Mouse (Mus musculus) heart, adult 2 months (tissue): ENCODE measurements around the gene Myo10. TPM values are rescaled to one million over a fixed set of nuclear protein-coding genes. Genes with fewer than 3 reads are reported as not detected.

Experiments
- DNase-seq, 2 experiments: peaks; one replicate each; pipeline ENCODE4 v3.0.0; 2021
- H3K27ac ChIP-seq: fragments of 200-600 bp; 2 replicates; pipeline ENCODE4 v1.8.1; 2022
- H3K27me3 ChIP-seq: fragments of 200-500 bp; 2 replicates; pipeline ENCODE4 v1.6.1; 2012; ENCODE audit warnings: mild to moderate bottlenecking, low read length, inconsistent platforms, mixed read lengths; ENCODE audit not compliant: control insufficient read depth, insufficient read depth
- H3K36me3 ChIP-seq: fragments of 200-500 bp; 2 replicates; pipeline ENCODE4 v1.6.1; 2012; ENCODE audit warnings: low read length, inconsistent platforms; ENCODE audit not compliant: control insufficient read depth, insufficient read depth
- H3K4me1 ChIP-seq: fragments of 200-500 bp; 2 replicates; pipeline ENCODE4 v1.6.1; 2011; ENCODE audit warnings: low read length; ENCODE audit not compliant: control insufficient read depth, insufficient read depth
- H3K4me3 ChIP-seq: fragments of 200-600 bp; 2 replicates; pipeline ENCODE4 v1.8.1; 2022
- H3K79me2 ChIP-seq: fragments of 200-500 bp; replicated peaks from 2 replicates; pipeline ENCODE4 v1.6.1; 2012; ENCODE audit warnings: mild to moderate bottlenecking, inconsistent platforms, low read length, moderate library complexity, mixed read lengths; ENCODE audit not compliant: control insufficient read depth, insufficient read depth
- H3K9ac ChIP-seq: fragments of 200-500 bp; 2 replicates; pipeline ENCODE4 v1.6.1; 2012; ENCODE audit warnings: low read depth, mild to moderate bottlenecking, control low read depth, inconsistent platforms, low read length, mixed read lengths
- CTCF ChIP-seq: fragments of 200-600 bp; IDR thresholded peaks from 2 replicates; pipeline ENCODE4 v1.8.1; 2022; ENCODE audit warnings: antibody characterized with exemption, mild to moderate bottlenecking, moderate library complexity
- EP300 ChIP-seq: fragments of 200-500 bp; IDR thresholded peaks from 2 replicates; pipeline ENCODE4 v1.6.1; 2011; ENCODE audit warnings: low read depth, low read length, control low read depth; ENCODE audit not compliant: insufficient read depth
- POLR2A ChIP-seq: fragments of 200-500 bp; IDR thresholded peaks from 2 replicates; pipeline ENCODE4 v1.6.1; 2011; ENCODE audit warnings: mild to moderate bottlenecking, low read depth, low read length, control low read depth; ENCODE audit not compliant: insufficient read depth
- WGBS: fragments of 180-500 bp; shearing (Covaris S2); methylation state at CpG from one replicate; pipeline ENCODE4 v1.1.7; 2018; 5-methylcytosine and 5-hydroxymethylcytosine counted together
- intact Hi-C: fragments of 180-260 bp; cut with DNase I; formaldehyde crosslinking; loops from one replicate; pipeline ENCODE4 v1.15.1; 2025
- polyA plus RNA-seq: library from polyadenylated mRNA; depleted of rRNA; stranded (reverse); fragments of >200 nt; gene quantifications from 2 replicates; pipeline ENCODE4 v1.2.3, GENCODE M21; 2012
- total RNA-seq, 2 experiments: library from RNA; stranded (reverse); gene quantifications; 2 replicates each; pipeline ENCODE4 v1.2.3; 2021

Myo10 gene
- total and polyA plus RNA-seq, 3 experiments, result 26.6 to 67.9 (median 63.7) TPM

- H3K36me3 ChIP-seq, result no peaks in the 10 kb centered on the region
- 67% methylated on average over 13 of the region's 13 CpGs for WGBS
- TF ChIP-seq EP300 (no peak), CTCF (no peak), POLR2A (no peak)
- no peak overlapping the region for H3K27ac ChIP-seq
- H3K4me3 ChIP-seq, result no peak overlapping the region
- H3K27me3 ChIP-seq, result no peaks in the 10 kb centered on the region
- peaks cover 5% of the 10 kb centered on the region; the same call in 1 of the 2 replicates for H3K79me2 ChIP-seq
- intact Hi-C loops, result no loop called here
- DNase-seq, result peak; percentile 59 to 61
- peaks cover 25% of the 10 kb centered on the region for H3K4me1 ChIP-seq
- no peak overlapping the region for H3K9ac ChIP-seq
Measured at GRCm38 (mm10) chr15:25633674-25634340, 11.5 kb downstream of the Myo10 start.

- TF ChIP-seq EP300 (0 out of 2 replicates have a peak, but pooled peaks have one; percentile 21), CTCF (no peak)
- Histone ChIP-seq H3K9ac (peak overlapping the region; percentile 2; the same call in 1 of the 2 replicates), H3K27me3 (no peaks in the 10 kb centered on the region), H3K36me3 (peaks cover 3% of the 10 kb centered on the region; the same call in 1 of the 2 replicates), H3K4me1 (peaks cover 41% of the 10 kb centered on the region), H3K79me2 (peaks cover 2% of the 10 kb centered on the region; the same call in 1 of the 2 replicates), H3K4me3 (no peak overlapping the region), H3K27ac (peak overlapping the region; percentile 27)
- peak; percentile 48 to 55 for DNase-seq
- 33% methylated on average over 9 of the region's 9 CpGs for WGBS
- intact Hi-C loops, result loop anchor here (5.0 kb wide), 1 partner anchor 45 kb away; no protein-coding TSS in a partner anchor
Measured at GRCm38 (mm10) chr15:25637727-25638126, 15.4 kb downstream of the Myo10 start.

- peaks cover 2% of the 10 kb centered on the region; the same call in 1 of the 2 replicates for H3K79me2 ChIP-seq
- no peak overlapping the region for H3K27ac ChIP-seq
- H3K4me1 ChIP-seq, result peaks cover 33% of the 10 kb centered on the region
- no peak for TF ChIP-seq EP300
- no peak for TF ChIP-seq POLR2A
- no peak for TF ChIP-seq CTCF
- WGBS, result 65% methylated on average over 5 of the region's 5 CpGs
- H3K9ac ChIP-seq, result no peak overlapping the region
- no peak for DNase-seq
- H3K36me3 ChIP-seq, result peaks cover 3% of the 10 kb centered on the region; the same call in 1 of the 2 replicates
- intact Hi-C loops, result loop anchor here (5.0 kb wide), 1 partner anchor 43 kb away; no protein-coding TSS in a partner anchor
- H3K4me3 ChIP-seq, result no peak overlapping the region
- no peaks in the 10 kb centered on the region for H3K27me3 ChIP-seq
Measured at GRCm38 (mm10) chr15:25639217-25639616, 16.9 kb downstream of the Myo10 start.

GRCm38 (mm10) chr15:25640840-25641752 lies 18.8 kb downstream of the Myo10 start:
- Histone ChIP-seq H3K36me3 (peaks cover 3% of the 10 kb centered on the region; the same call in 1 of the 2 replicates), H3K4me1 (peaks cover 33% of the 10 kb centered on the region), H3K4me3 (no peak overlapping the region), H3K79me2 (peaks cover 5% of the 10 kb centered on the region; the same call in 1 of the 2 replicates), H3K27me3 (no peaks in the 10 kb centered on the region), H3K9ac (no peak overlapping the region), H3K27ac (peak overlapping the region; percentile 59)
- peak; percentile 60 to 70 for DNase-seq
- intact Hi-C loops, result no loop called here
- 59% methylated on average over 12 of the region's 12 CpGs for WGBS
- TF ChIP-seq EP300 (no peak), POLR2A (no peak), CTCF (no peak)

GRCm38 (mm10) chr15:25642214-25643058 lies 20.1 kb downstream of the Myo10 start:
- WGBS, result 33% methylated on average over 9 of the region's 9 CpGs
- Histone ChIP-seq H3K4me1 (peaks cover 29% of the 10 kb centered on the region), H3K36me3 (peaks cover 3% of the 10 kb centered on the region; the same call in 1 of the 2 replicates), H3K27ac (peak overlapping the region; percentile 59), H3K79me2 (peaks cover 3% of the 10 kb centered on the region; the same call in 1 of the 2 replicates), H3K4me3 (no peak overlapping the region), H3K27me3 (no peaks in the 10 kb centered on the region), H3K9ac (no peak overlapping the region)
- TF ChIP-seq POLR2A (no peak), CTCF (no peak), EP300 (no peak)
- intact Hi-C loops, result no loop called here
- no peak for DNase-seq
